Mouse (Mus musculus) lung, embryonic 16.5 days (tissue): Measurements from ENCODE around the gene Rxra. TPM values are rescaled to one million over a fixed set of nuclear protein-coding genes. Genes with fewer than 3 reads are reported as not detected.
A peak's percentile ranks its signal among the peaks of the same experiment; 100 is the strongest.

Experiments used
- ATAC-seq: fragments of 200-750 bp; cut with Nextera tagmentation; 2 replicates; pipeline ENCODE4 v1.8.0; 2017; ENCODE audit warnings: low read depth, mild to moderate bottlenecking, moderate library complexity
- H3K27ac ChIP-seq: fragments of 300-500 bp; sonication (generic); 2 replicates; pipeline ENCODE4 v1.5.1; 2014; ENCODE audit warnings: mild to moderate bottlenecking, control low read depth, low read length
- H3K27me3 ChIP-seq: fragments of 300-500 bp; sonication (generic); 2 replicates; pipeline ENCODE4 v1.6.1; 2014; ENCODE audit warnings: low read depth, low read length, mixed read lengths; ENCODE audit not compliant: control insufficient read depth, insufficient read depth
- H3K36me3 ChIP-seq: fragments of 300-500 bp; sonication (generic); 2 replicates; pipeline ENCODE4 v1.6.1; 2014; ENCODE audit warnings: low read length; ENCODE audit not compliant: control insufficient read depth, insufficient read depth
- H3K4me1 ChIP-seq: fragments of 300-500 bp; sonication (generic); replicated peaks from 2 replicates; pipeline ENCODE4 v1.6.1; 2014; ENCODE audit warnings: low read length, mixed read lengths; ENCODE audit not compliant: control insufficient read depth, insufficient read depth
- H3K4me2 ChIP-seq: fragments of 300-500 bp; sonication (generic); 2 replicates; pipeline ENCODE4 v1.6.1; 2014; ENCODE audit warnings: low read depth, low read length, control low read depth
- H3K4me3 ChIP-seq: fragments of 300-500 bp; sonication (generic); 2 replicates; pipeline ENCODE4 v1.5.1; 2014; ENCODE audit warnings: mild to moderate bottlenecking, low read length, control low read depth
- H3K9ac ChIP-seq: fragments of 300-500 bp; sonication (generic); 2 replicates; pipeline ENCODE4 v1.6.1; 2014; ENCODE audit warnings: low read length, control low read depth
- H3K9me3 ChIP-seq: fragments of 300-500 bp; sonication (generic); 2 replicates; pipeline ENCODE4 v1.6.1; 2016; ENCODE audit warnings: low read length; ENCODE audit not compliant: control insufficient read depth
- WGBS: fragments of 180-500 bp; shearing (Covaris S2); extraction: QIAGEN DNeasy Blood & Tissue Kit; methylation state at CpG from one replicate; pipeline ENCODE4 v1.1.7; 2014; 5-methylcytosine and 5-hydroxymethylcytosine counted together
- polyA plus RNA-seq: library from polyadenylated mRNA; unstranded; fragments of >200 nt; fragmentation: Nextera tagmentation; extraction: Ambion mirVana; gene quantifications from 2 replicates; pipeline ENCODE4 v1.2.1, GENCODE M21; 2015

Rxra gene
- polyA plus RNA-seq, 1 experiment from 2014 or later: 11.3 TPM

- no peak overlapping the region for H3K4me3 ChIP-seq
- WGBS: 41% methylated on average over 9 of the region's 9 CpGs
- no peak for ATAC-seq
- no peaks in the 10 kb centered on the region for H3K9me3 ChIP-seq
- H3K4me1 ChIP-seq: peaks cover 56% of the 10 kb centered on the region
- H3K27ac ChIP-seq: no peak overlapping the region
- H3K9ac ChIP-seq: no peak overlapping the region
- no peaks in the 10 kb centered on the region for H3K27me3 ChIP-seq
- H3K4me2 ChIP-seq: no peak overlapping the region
- no peaks in the 10 kb centered on the region; the same call in 1 of the 2 replicates for H3K36me3 ChIP-seq
These were observed 27.8 kb downstream of the Rxra start for GRCm38 (mm10) chr2:27703852-27704640.

- no peak overlapping the region for H3K9ac ChIP-seq
- H3K4me1 ChIP-seq: peaks cover 50% of the 10 kb centered on the region
- no peaks in the 10 kb centered on the region for H3K27me3 ChIP-seq
- H3K27ac ChIP-seq: no peak overlapping the region
- H3K4me2 ChIP-seq: no peak overlapping the region
- no peaks in the 10 kb centered on the region for H3K9me3 ChIP-seq
- WGBS: 80% methylated on average over 3 of the region's 3 CpGs
- H3K4me3 ChIP-seq: no peak overlapping the region
- no peaks in the 10 kb centered on the region; the same call in 1 of the 2 replicates for H3K36me3 ChIP-seq
- ATAC-seq: no peak
These were observed 28.4 kb downstream of the Rxra start for GRCm38 (mm10) chr2:27704641-27705040.

GRCm38 (mm10) chr2:27710871-27711382 lies 34.7 kb downstream of the Rxra start:
- Histone ChIP-seq H3K4me1 (peaks cover 35% of the 10 kb centered on the region), H3K36me3 (no peaks in the 10 kb centered on the region), H3K9me3 (no peaks in the 10 kb centered on the region), H3K4me3 (no peak overlapping the region), H3K27ac (no peak overlapping the region), H3K9ac (no peak overlapping the region), H3K4me2 (no peak overlapping the region), H3K27me3 (no peaks in the 10 kb centered on the region)
- ATAC-seq: no peak
- WGBS: 36% methylated on average over 3 of the region's 3 CpGs

GRCm38 (mm10) chr2:27712626-27713025 lies 36.4 kb downstream of the Rxra start:
- H3K36me3 ChIP-seq: no peaks in the 10 kb centered on the region
- H3K4me1 ChIP-seq: peaks cover 48% of the 10 kb centered on the region
- H3K27ac ChIP-seq: no peak overlapping the region
- no peak overlapping the region for H3K4me3 ChIP-seq
- 83% methylated on average over 5 of the region's 5 CpGs for WGBS
- ATAC-seq: no peak
- H3K27me3 ChIP-seq: no peaks in the 10 kb centered on the region
- H3K9ac ChIP-seq: no peak overlapping the region
- H3K4me2 ChIP-seq: no peak overlapping the region
- no peaks in the 10 kb centered on the region for H3K9me3 ChIP-seq

- Histone ChIP-seq H3K4me1 (peaks cover 56% of the 10 kb centered on the region), H3K4me2 (no peak overlapping the region), H3K27ac (no peak overlapping the region), H3K27me3 (no peaks in the 10 kb centered on the region), H3K36me3 (no peaks in the 10 kb centered on the region), H3K9ac (no peak overlapping the region), H3K4me3 (no peak overlapping the region), H3K9me3 (no peaks in the 10 kb centered on the region)
- no peak for ATAC-seq
- 97% methylated on average over 3 of the region's 3 CpGs for WGBS
These were observed 37.1 kb downstream of the Rxra start for GRCm38 (mm10) chr2:27713378-27713777.

GRCm38 (mm10) chr2:27714131-27714530 lies 37.9 kb downstream of the Rxra start:
- Histone ChIP-seq H3K4me3 (no peak overlapping the region), H3K9ac (no peak overlapping the region), H3K4me1 (peaks cover 60% of the 10 kb centered on the region), H3K27ac (no peak overlapping the region), H3K4me2 (no peak overlapping the region), H3K9me3 (no peaks in the 10 kb centered on the region), H3K36me3 (no peaks in the 10 kb centered on the region), H3K27me3 (no peaks in the 10 kb centered on the region)
- ATAC-seq: no peak
- WGBS: 78% methylated on average over 5 of the region's 5 CpGs

- no peak overlapping the region for H3K4me2 ChIP-seq
- H3K36me3 ChIP-seq: no peaks in the 10 kb centered on the region
- no peaks in the 10 kb centered on the region for H3K27me3 ChIP-seq
- no peak overlapping the region for H3K9ac ChIP-seq
- H3K4me1 ChIP-seq: peaks cover 66% of the 10 kb centered on the region
- no peak for ATAC-seq
- H3K4me3 ChIP-seq: no peak overlapping the region
- H3K27ac ChIP-seq: peak overlapping the region; percentile 18; the same call in 1 of the 2 replicates
- 66% methylated on average over 4 of the region's 4 CpGs for WGBS
- no peaks in the 10 kb centered on the region for H3K9me3 ChIP-seq
These were observed 39.0 kb downstream of the Rxra start for GRCm38 (mm10) chr2:27715221-27715620.

GRCm38 (mm10) chr2:27716339-27716738 lies 40.1 kb downstream of the Rxra start:
- H3K4me2 ChIP-seq: no peak overlapping the region
- WGBS: 66% methylated on average over 3 of the region's 3 CpGs
- no peaks in the 10 kb centered on the region for H3K9me3 ChIP-seq
- ATAC-seq: no peak
- no peak overlapping the region for H3K4me3 ChIP-seq
- H3K27ac ChIP-seq: peak overlapping the region; percentile 60
- no peaks in the 10 kb centered on the region for H3K36me3 ChIP-seq
- peaks cover 55% of the 10 kb centered on the region for H3K4me1 ChIP-seq
- no peaks in the 10 kb centered on the region for H3K27me3 ChIP-seq
- H3K9ac ChIP-seq: no peak overlapping the region

- no peak overlapping the region for H3K27ac ChIP-seq
- H3K36me3 ChIP-seq: no peaks in the 10 kb centered on the region
- peak; percentile 81 for ATAC-seq
- no peak overlapping the region for H3K9ac ChIP-seq
- H3K4me3 ChIP-seq: no peak overlapping the region
- H3K4me2 ChIP-seq: no peak overlapping the region
- no peaks in the 10 kb centered on the region for H3K9me3 ChIP-seq
- peaks cover 52% of the 10 kb centered on the region for H3K4me1 ChIP-seq
- H3K27me3 ChIP-seq: no peaks in the 10 kb centered on the region
These were observed 42.0 kb downstream of the Rxra start for GRCm38 (mm10) chr2:27718191-27718590.
